ENCODE assay signal across 19 mouse cellular contexts in genomic region chr12:9063611-9064010, GRCm38 (mm10). TPM values are rescaled to one million over a fixed set of nuclear protein-coding genes. Genes with fewer than 3 reads are reported as not detected.
DNase-seq lines count a peak whose midpoint lies in the region; ATAC-seq lines count a peak whose summit lies in the region.
"Had no signal": no experiment of that assay in that cellular context is flagged by ENCODE, and none has a peak within 500 bp of the region (broad histone marks: within the 10 kb centered on the region; RNA-seq: fewer than 3 reads in every experiment).

No protein-coding gene starts in this region.

- no peaks in the 10 kb centered on the region for H3K27me3 ChIP-seq in limb, embryonic 11.5 days (ENCODE audit: control insufficient read depth, insufficient read depth, low read length)
- no peaks in the 10 kb centered on the region for H3K27me3 ChIP-seq in limb, embryonic 10.5 days (ENCODE audit: low read depth, poor library complexity, severe bottlenecking)
- H3K27me3 ChIP-seq: forebrain, embryonic 13.5 days; hindbrain, embryonic 12.5 days had no signal

- H3K9ac ChIP-seq in limb, embryonic 11.5 days (ENCODE audit: low read length), result no peak overlapping the region
- H3K9ac ChIP-seq: forebrain, embryonic 13.5 days; forebrain, postnatal 0 days; hindbrain, embryonic 12.5 days had no signal

- peak; percentile 94 for DNase-seq in heart, adult 11 months
- no peak for DNase-seq in heart, adult 8-10 months (ENCODE audit: low spot score)
- DNase-seq in limb, embryonic 11.5 days (ENCODE audit: low spot score), result peak; percentile 20
- DNase-seq in limb, embryonic 10.5 days (ENCODE audit: low spot score), result no peak
- DNase-seq in ovary, postnatal 36 days (ENCODE audit: low spot score), result peak; percentile 18
- DNase-seq in ovary, postnatal 14 days (ENCODE audit: low spot score), result no peak
- DNase-seq in heart, postnatal 4 days, result peak; percentile 40
- no peak for DNase-seq in kidney, postnatal 10 days
- DNase-seq: adrenal gland, adult 2 months; adrenal gland, postnatal 25 days; cerebellum, adult 18-20 months; cerebellum, postnatal 10 days; forebrain, postnatal 0 days had no signal

- H3K4me1 ChIP-seq in limb, embryonic 11.5 days (ENCODE audit: control insufficient read depth, insufficient read depth, low read length), result no peaks in the 10 kb centered on the region
- H3K4me1 ChIP-seq in limb, embryonic 10.5 days, result no peaks in the 10 kb centered on the region
- H3K4me1 ChIP-seq: embryonic facial prominence, embryonic 10.5 days; forebrain, embryonic 13.5 days; hindbrain, embryonic 12.5 days had no signal

- no peaks in the 10 kb centered on the region for H3K36me3 ChIP-seq in limb, embryonic 11.5 days (ENCODE audit: control insufficient read depth, insufficient read depth, low read length)
- H3K36me3 ChIP-seq in limb, embryonic 10.5 days, result no peaks in the 10 kb centered on the region
- H3K36me3 ChIP-seq: embryonic facial prominence, embryonic 10.5 days; hindbrain, embryonic 12.5 days had no signal

- H3K9me3 ChIP-seq in limb, embryonic 11.5 days (ENCODE audit: control insufficient read depth, low read length), result no peaks in the 10 kb centered on the region
- H3K9me3 ChIP-seq in limb, embryonic 10.5 days (replicated peaks), result no peaks in the 10 kb centered on the region
- H3K9me3 ChIP-seq: embryonic facial prominence, embryonic 10.5 days; forebrain, embryonic 13.5 days; hindbrain, embryonic 12.5 days had no signal

- no peak overlapping the region for H3K27ac ChIP-seq in limb, embryonic 11.5 days (replicated peaks; ENCODE audit: low read depth, low read length)
- H3K27ac ChIP-seq in limb, embryonic 10.5 days, result no peak overlapping the region
- H3K27ac ChIP-seq: embryonic facial prominence, embryonic 10.5 days; forebrain, embryonic 13.5 days; hindbrain, embryonic 12.5 days had no signal

- WGBS in limb, embryonic 11.5 days, result 72% methylated on average over 6 of the region's 6 CpGs
- WGBS in limb, embryonic 10.5 days, result 81% methylated on average over 6 of the region's 6 CpGs

- H3K4me2 ChIP-seq in limb, embryonic 11.5 days (ENCODE audit: low read depth, severe bottlenecking), result no peak overlapping the region
- H3K4me2 ChIP-seq: forebrain, embryonic 13.5 days; hindbrain, embryonic 12.5 days had no signal

- H3K4me3 ChIP-seq in limb, embryonic 11.5 days (ENCODE audit: low read depth, low read length), result no peak overlapping the region
- no peak overlapping the region for H3K4me3 ChIP-seq in limb, embryonic 10.5 days
- H3K4me3 ChIP-seq: embryonic facial prominence, embryonic 10.5 days; forebrain, embryonic 13.5 days; hindbrain, embryonic 12.5 days had no signal

- no peak for ATAC-seq in limb, embryonic 11.5 days (ENCODE audit: insufficient number of reproducible peaks, low FRiP score, low TSS enrichment, low read depth)
- ATAC-seq: forebrain, embryonic 13.5 days; forebrain, postnatal 0 days; hindbrain, embryonic 16.5 days; inflammation-experienced regulatory T-cells, adult 6 months; intestine, postnatal 0 days had no signal

RNA-seq across cellular contexts. Expression of gene Ttc32, which starts 33.8 kb away (rescaled TPM):
- 10 to 100 TPM; 28.7 to 30.4 (median 28.8) TPM for total RNA-seq in heart, adult 8-10 months (2022)
- 15.4 and 17.1 TPM in 2 replicates for polyA plus RNA-seq in limb, embryonic 11.5 days (2014; fragmentation: Nextera tagmentation; extraction: Ambion mirVana)
- 14.8 and 15.0 TPM in 2 replicates for polyA plus RNA-seq in limb, embryonic 10.5 days (2016; fragmentation: Nextera tagmentation; extraction: Ambion mirVana)
- 10 to 100 TPM; 14.9 to 17.9 TPM for total RNA-seq in heart, postnatal 4 days (2021)

Comparison
In these comparisons a context has a peak if more than half of its experiments do, and no peak if none do; other contexts are left out.
1. DNase-seq: peak in heart, adult 11 months (single experiment), limb, embryonic 11.5 days (single experiment), ovary, postnatal 36 days (single experiment) and heart, postnatal 4 days (single experiment); none in heart, adult 8-10 months (single experiment), limb, embryonic 10.5 days (single experiment), ovary, postnatal 14 days (single experiment) and kidney, postnatal 10 days (single experiment).